Mouse (Mus musculus) gastrocnemius, postnatal 14 days (tissue): ENCODE data around the gene Rab19. TPM values are rescaled to one million over a fixed set of nuclear protein-coding genes. Genes with fewer than 3 reads are reported as not detected.
"Not testable (repeated sequence)": the region's sequence is repeated elsewhere in the genome, so short reads cannot be mapped to it uniquely, and the experiment has no call there.

ENCODE experiments used
- DNase-seq: peaks from one replicate; pipeline ENCODE4 v3.0.0; 2021; ENCODE audit warnings: mixed read lengths
- intact Hi-C: fragments of 180-260 bp; cut with DNase I; formaldehyde crosslinking; loops from one replicate; pipeline ENCODE4 v1.15.1; 2025; ENCODE audit warnings: low total_unique reads
- long read RNA-seq, 2 experiments: library from polyadenylated mRNA; stranded (forward); transcript quantifications; one replicate each; pipeline ENCODE4 v2.0.0; 2021
- total RNA-seq, 2 experiments: library from RNA; stranded (reverse); gene quantifications; 2 replicates each; pipeline ENCODE4 v1.2.3; 2021

Gene Rab19
- total RNA-seq: not detected
- long read RNA-seq, experiment 1: 0 reads
- long read RNA-seq, experiment 2: 0 reads

DNA sequence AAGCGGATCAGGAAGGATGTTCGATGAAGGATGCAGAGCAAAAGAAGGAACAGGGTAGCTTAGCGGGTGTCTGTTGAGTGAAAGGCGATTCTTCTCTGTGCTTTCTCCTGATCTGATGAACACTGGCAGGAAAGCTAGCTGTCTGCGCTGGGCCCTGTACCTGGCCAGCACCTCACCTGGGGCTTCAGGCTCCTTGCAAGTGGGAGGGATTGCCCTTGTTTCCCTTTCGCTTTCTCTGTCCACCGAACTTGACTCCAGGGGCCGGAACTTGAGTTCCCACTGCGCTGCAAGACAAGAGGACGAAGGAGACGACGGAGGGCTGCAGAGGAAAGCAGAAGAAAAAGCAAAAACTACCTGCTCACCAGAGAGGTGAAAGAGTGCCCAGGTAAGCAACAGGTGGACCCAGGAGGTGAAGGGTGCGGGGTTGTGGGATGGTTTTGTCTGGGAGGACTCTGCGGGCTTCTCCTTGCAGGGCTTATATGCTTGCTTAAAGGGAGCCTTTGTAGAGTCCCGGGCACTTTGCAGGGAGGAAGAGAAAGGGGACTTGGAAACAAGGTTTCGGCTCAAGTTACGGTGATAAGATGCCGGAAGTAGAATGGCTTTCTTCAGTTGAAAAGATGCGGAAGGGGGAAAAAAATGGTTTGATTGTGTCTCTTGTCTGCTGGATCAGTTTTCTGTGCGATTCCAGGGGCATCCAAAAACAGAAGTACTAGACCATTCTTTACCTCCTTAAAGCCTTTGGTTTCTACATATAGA is at the start of gene Rab19:
Gene Rab19, plus strand, starts transcription at position 51 of the 756 bp plus-strand sequence.
- no peak for DNase-seq
- intact Hi-C loops: no loop called here

- no peak for DNase-seq
- intact Hi-C loops: no loop called here
Observed at GRCm38 (mm10) chr6:39331998-39332700, 48.8 kb upstream of the Rab19 start.

- DNase-seq: no peak
- intact Hi-C loops: no loop called here
Observed at GRCm38 (mm10) chr6:39334224-39334623, 46.8 kb upstream of the Rab19 start.

- intact Hi-C loops: no loop called here
- no peak for DNase-seq
Observed at GRCm38 (mm10) chr6:39334873-39335272, 46.1 kb upstream of the Rab19 start.

- intact Hi-C loops: no loop called here
- DNase-seq: no peak
Observed at GRCm38 (mm10) chr6:39338359-39338758, 42.6 kb upstream of the Rab19 start.

DNA sequence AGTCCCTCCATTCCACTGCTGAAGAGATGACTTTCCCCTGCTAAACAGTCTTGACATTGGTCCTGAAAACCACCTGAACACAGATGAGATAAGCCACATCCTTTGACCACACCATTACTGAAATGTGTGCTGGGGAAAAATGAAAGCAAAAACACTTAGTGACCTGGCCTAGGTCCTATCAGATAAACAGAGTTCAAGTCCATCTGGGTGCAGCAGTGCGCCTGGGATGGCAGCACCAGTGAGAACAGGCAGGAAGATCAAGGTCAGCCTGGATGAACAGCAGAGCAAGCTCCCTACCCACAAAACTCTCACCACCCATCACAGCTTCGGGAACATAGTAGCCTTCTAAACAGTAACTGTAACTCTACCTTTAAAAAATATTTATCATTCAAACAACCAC is 39.2 kb upstream of the Rab19 start:
- no peak for DNase-seq
- intact Hi-C loops: loop anchor here (5.0 kb wide), 2 partner anchors 139 to 199 kb away; no protein-coding TSS in a partner anchor

DNA sequence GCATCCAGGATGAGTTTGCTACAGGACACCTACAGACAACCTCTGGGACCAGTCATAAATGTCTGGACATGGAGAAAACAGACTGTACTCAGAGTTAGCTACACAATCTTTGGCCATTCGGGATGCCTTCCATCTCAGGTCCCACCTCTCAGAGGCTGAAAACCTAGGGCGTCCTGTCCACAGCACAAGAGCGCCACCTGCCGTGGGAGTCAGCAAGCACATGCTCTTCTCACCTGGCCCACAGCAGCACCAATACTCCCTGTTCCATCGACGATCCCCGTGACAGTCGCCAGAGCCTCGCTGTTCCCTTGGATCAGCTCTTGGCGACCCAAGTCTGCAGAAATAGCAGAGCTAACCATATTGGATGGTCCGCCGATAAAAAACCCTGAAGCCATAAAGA is 37.0 kb upstream of the Rab19 start:
- intact Hi-C loops: loop anchor here (5.0 kb wide), 2 partner anchors 142 to 202 kb away; no protein-coding TSS in a partner anchor
- DNase-seq: peak; percentile 75

- intact Hi-C loops: no loop called here
- DNase-seq: no peak
Observed at GRCm38 (mm10) chr6:39345430-39345829, 35.5 kb upstream of the Rab19 start.

GRCm38 (mm10) chr6:39346991-39347501 is 33.9 kb upstream of the Rab19 start:
- DNase-seq: no peak
- intact Hi-C loops: no loop called here

DNA sequence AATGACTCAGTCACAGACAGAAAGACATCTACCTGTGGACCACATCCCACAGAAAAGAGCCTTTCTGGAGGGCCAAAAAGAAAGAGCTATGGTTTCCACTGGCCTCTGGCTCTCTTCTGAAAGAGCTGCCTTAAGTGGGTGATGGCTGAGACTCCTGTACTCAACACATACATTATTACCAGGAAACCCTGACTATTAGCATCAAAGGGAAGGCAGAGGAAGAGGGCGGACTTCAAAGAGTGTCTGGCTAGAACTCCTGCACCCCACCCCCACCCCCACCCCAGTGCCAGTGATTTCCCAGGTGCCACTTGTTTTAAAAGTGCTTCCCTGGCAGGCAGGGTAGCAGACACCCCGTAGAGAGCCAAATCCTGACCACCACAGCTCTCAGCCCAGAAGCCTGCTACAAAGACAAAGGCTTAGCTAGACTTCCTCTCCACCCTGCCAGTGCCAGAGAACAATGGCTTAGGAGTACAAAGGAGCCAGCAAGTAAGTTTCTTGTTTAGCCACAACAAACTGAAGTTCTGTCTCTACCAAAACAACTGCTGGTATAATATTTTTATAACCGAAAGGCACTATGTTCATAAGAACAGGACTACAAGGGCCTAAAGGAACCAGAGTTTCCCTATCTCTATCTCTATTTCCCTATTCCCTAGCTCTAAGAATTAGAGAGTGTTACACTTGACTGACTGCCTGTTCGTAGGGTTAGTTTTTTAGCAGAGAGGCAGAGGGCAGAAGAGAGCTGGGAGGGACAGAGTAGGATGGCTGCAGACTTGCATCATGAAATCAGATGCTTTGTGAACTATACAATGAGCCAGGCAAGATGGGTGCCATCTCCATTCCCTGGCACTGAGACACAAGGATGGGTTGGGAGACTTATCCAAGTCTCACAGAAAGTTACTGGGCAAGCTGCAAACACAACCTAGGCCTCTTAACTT is 32.8 kb upstream of the Rab19 start:
- no peak for DNase-seq
- intact Hi-C loops: no loop called here

- no peak for DNase-seq
- intact Hi-C loops: no loop called here
Observed at GRCm38 (mm10) chr6:39348946-39349345, 32.0 kb upstream of the Rab19 start.

DNA sequence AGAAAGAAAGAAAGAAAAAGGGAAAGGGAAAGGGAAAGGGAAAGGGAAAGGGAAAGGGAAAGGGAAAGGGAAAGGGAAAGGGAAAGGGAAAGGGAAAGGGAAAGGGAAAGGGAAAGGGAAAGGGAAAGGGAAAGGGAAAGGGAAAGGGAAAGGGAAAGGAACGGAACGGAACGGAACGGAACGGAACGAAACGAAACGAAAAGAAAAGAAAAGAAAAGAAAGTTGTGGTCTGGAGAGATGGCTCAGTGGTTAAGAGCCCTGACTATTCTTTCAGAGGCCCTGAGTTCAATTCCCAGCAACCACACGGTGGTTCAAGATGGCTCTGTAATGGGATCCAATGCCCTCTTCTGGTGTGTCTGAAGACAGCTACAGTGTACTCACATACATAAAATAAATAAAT is 21.8 kb upstream of the Rab19 start:
- intact Hi-C loops, DNase-seq: not testable (repeated sequence)

DNA sequence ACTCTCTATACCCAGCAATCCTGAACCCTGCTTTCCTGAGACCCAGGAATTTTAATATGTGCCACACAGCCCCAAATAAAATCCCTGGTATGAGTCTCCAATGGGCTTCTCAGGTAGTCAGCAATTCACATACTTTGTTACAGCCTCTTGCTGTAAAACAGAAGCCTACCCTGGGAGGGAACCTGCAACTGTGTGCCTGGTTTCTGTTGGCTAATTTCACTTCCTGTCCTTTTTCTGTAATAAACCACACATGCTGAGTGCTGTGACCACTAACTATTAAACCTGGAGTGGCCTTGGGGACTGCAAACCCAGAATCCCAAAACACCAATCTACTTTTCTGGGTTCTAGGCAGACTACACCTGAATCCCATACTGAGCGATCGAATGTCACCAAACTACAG is 18.3 kb upstream of the Rab19 start:
- intact Hi-C loops: no loop called here
- no peak for DNase-seq

DNA sequence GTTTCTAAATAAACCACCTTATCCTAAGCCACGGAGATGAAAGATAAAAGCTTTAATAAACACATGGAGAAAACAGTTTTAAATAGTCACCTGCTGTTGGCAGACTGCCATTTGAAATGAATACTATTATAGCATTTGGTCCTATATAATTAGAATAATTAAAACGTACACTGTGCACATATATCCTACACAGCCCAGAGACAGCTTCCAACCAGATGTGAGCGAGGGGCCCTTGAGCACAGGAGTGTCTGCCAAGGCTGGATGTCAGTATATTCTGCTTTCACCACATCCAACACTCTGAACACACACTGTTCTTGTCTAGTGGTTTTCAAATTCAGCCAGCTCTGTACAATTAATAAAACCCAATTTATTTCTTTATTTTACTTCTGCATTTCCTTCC is 11.3 kb upstream of the Rab19 start:
- DNase-seq: no peak
- intact Hi-C loops: no loop called here

- DNase-seq: no peak
- intact Hi-C loops: no loop called here
Observed at GRCm38 (mm10) chr6:39372042-39372441, 8.9 kb upstream of the Rab19 start.

DNA sequence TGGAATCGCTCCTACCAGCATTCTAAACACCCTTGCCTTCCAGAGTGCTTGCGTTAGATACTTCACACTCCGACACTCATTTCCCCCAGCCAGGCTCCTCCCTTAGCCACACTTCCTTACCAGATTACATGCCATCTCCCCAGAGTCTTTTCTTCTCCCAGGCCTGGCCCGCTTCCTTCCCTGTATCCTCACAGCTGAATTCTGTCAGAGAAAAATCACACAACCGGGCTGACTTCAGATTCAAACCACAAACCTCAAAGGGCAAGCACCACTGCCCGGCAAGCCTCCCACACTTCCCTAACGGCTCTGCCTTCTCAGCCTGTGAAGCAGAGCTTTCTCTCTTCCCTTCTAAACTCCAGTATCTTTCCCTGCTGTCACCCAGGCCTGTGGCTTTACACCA is 8.2 kb upstream of the Rab19 start:
- DNase-seq: peak; percentile 18
- intact Hi-C loops: no loop called here

DNA sequence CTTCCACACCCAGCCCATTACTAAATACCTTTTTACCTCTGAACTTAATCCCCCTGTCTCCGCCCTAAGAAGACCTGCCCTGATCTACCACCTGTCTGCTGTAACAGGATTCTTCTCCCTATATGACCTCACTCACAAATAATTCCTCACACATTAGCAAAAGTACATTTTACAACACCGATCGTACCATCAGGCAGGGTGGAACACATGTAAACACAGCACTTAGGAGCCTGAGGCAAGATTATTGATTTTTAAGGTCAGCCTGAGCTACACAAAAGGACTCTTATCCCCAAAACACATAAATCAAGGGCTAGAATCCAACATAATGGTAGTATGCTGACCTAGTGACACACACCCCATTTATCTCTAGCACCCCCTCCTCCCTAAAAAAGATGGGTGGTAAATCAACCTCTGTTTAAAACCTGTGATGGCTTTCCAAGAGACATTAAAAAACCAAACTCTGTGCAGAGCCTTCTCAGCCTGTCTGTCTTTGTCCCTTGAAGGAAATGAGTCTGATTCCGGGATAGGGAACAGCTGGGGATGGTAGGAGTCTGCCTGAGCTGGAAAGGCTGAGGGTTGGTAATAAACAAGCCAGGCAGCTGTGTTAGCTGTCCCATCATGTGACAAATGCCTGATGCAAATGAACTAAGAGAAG is 7.5 kb upstream of the Rab19 start:
- intact Hi-C loops: no loop called here
- DNase-seq: no peak

DNA sequence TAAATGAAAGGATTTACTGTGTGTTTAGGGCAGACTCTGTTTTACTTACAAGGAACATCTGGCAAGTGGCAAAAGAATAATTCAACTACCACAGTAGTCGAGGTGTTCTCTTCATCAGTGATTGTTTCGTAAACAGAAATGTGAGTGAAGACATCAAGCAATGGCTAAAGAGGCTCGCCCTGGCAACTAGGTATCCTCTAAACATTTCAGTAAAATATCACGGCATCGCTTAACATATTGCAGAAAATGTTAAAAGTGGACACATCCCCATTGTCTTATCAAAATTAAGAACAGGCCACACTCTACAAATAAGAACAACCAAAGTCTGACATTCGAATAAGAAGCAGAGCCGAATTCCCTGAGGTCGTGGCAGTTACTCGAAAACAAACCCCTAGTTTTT is 4.2 kb upstream of the Rab19 start:
- DNase-seq: no peak
- intact Hi-C loops: no loop called here

- intact Hi-C loops: no loop called here
- peak; percentile 89 for DNase-seq
Observed at GRCm38 (mm10) chr6:39377311-39377827, 3.6 kb upstream of the Rab19 start, which contains the start of gene Slc37a3. Gene Slc37a3, minus strand, starts transcription at chr6:39377675.
